Mouse (Mus musculus) 3T3-L1 (cell line): Measurements from ENCODE around the gene Sept11.

ENCODE experiments used
- DNase-seq: peaks from one replicate; pipeline ENCODE4 v3.0.0-alpha.2; 2015; ENCODE audit warnings: low read depth, low spot score

Gene Sept11

DNA sequence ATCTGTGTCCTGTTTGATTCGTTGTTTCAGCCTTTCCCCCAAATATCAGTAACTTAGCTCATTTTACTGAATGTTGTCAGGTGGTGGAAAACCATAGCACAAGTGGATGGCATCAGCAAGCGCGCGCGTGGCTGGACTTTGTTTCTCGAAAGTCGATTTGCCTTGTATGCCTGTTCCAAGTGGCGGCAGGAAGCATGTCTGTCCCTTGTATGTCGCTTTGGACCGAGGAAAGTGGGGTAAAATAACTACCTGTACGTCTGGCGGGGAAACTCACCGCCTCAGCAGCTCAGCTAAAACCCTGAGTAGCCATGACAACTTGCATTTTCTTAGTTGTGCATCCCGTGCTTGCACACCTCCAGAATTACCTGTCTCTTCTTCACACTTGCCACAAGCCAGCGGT is 78.2 kb downstream of the Sept11 start:
- DNase-seq = no peak

DNA sequence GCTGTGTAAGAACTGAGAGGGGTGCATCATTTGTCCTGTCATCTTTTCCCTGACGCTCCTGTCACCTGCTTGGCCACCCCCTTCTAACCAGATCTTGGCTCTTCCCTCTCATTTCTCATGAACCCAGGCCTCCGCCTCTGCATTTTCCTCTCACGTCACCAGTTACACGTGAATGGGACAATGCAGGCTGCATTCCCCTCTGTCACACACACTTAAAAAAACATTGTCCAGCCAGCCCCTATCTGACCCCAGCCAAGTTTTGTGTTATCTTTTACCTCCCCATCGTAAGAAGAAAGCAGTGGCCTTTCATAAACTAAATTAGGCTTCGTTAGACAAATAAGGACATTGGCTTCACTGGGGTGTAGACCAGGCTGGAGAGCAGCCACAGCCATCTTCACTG is 79.3 kb downstream of the Sept11 start:
- no peak for DNase-seq

DNA sequence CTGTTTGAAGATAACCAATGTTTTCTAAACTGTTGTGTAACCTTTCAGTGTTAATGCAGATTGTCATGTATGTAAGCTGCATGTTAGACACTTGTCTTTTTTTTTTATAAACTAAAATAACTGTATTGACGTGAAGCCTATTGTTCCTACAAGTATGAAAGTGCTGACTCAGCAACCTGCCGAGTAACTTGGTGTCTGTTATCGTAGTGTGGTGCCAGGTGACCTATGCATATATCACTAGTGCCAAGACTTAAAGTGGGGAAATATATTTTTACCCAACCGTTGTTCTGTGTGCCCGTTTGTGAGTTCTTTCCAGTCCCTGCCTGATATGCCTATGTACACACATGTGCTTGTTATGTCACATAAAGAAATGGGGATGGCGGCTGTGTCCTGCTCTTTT is 81.4 kb downstream of the Sept11 start:
- no peak for DNase-seq

DNA sequence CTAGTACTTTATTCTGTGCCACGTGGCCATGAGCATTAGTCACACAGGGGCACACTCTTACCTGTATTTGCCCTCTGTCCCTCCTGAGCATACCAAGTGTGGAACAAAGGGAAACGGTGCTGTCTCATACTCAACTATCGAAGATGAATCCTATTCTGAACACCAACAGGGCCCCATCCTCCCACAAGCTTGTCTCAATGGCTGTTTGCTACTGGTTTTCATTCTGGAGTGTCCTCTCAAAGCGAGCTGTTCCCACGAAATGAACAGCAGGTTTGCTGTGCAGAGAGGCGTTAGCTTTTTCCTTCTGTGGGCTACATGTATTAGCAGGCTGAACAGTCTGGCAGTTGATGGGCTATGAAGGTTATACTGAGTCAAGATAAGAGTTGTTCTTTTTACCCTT is 85.4 kb downstream of the Sept11 start:
- DNase-seq = no peak

DNA sequence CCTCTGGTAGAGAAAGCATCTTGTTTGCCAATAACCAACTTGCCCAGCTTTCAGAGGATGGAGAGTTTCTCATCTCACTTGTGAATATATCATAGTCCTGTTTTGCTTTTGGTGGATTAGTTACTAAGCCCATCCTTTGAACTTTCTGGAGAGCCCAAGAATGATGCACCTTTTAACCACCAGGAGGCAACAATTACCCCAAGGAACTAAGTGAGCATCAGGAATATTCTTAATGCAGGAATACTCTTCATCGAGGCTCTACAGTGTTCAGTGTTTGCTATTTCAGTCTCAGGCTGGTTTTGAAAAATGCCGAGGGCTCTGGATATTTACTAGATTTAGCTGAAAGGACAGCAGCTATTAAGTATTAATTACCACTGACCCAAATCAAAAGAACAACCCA is 87.0 kb downstream of the Sept11 start:
- DNase-seq = peak; percentile 59

DNA sequence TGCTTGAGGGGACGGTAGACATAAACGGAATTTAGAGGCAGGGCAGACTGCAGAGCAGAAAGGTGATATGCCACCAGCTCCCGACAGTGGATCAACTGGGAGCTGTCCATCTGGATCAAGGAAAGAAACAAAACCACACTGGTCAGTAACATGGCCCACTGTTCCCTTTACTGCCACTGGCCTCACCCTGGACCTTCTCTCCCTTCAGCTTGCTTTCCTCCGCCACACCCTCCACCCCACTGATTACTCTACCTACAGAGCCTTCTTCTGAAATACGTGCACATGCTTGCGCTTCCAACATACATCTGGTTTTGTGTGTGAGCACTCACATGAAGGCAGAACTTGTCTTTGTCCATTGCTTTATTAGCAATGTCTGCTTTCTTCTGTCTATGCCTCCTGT is 90.1 kb downstream of the Sept11 start:
- no peak for DNase-seq

DNA sequence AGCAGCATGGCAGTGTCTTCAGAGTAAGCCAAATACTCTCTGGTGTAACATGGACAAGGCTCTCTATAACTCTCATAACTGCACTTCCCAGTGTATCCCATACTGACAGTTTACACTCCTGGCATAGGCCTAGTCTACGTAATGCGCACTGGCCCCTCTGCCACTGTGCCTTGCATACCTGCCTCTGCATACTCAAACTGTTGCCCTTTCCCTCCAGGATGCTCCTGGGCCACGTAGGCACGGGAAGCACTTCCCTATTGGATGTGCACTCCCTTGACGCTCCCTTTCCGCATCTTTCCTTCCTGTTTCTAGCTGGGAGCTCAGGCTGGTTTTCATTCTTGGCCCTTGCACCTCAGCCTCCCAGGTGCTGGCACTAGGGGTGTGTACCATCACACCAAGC is 91.3 kb downstream of the Sept11 start:
- no peak for DNase-seq

DNA sequence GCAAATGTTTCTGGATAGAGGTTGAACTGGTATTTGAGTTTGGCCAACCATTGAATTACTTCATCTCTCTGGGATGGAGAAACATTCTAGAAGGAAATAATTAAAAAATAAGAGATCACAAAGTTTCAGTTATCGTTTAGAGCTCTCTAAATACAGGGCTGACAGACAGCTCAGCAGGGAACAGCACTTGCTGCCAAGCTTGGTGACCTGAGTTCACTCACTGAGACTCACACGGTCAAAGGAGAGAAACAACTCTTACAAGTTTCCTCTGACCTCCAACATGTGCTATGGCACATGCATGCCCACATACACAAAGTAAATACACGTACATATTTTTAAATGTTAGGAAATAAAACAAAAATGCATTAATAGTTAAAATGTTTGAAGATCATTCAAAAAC is 96.4 kb downstream of the Sept11 start:
- DNase-seq = no peak

DNA sequence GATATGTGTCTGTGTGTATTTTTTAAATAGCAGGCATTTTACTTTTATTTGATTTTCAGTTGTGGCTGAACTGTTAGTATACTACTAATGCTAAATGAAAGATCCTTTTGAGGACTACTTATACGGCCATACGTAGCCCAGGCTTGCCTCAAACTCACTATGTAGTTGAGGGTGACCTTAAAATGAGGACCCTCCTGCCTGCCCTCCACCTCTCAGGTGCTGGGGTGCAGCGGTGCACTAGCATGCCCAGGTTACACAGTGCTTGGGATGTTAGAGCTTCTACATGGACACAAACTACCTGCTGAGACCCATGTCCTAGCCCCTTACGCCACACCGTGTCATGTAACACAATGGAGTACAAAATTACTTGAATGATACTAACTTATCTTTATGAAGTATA is 97.2 kb downstream of the Sept11 start:
- DNase-seq = no peak

DNA sequence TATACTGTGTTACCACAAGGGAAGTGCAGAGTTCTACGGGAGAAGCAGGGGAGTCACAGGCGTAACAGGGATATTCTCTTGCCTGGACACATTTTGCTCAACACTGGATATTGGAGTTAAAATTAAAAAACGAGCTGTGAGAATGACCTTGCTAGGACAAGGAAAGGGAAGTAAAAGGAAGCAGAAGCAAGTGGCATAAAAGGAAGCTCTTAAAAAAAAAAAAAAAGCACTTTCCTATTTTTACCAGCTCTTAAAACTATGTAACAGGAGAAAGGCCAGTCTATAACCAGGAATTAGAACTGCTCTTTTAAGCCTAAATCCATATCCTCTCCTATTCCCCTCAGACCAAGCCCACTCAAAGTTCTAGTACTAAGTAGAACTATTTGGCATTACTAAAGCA is 105.0 kb downstream of the Sept11 start:
- no peak for DNase-seq

DNA sequence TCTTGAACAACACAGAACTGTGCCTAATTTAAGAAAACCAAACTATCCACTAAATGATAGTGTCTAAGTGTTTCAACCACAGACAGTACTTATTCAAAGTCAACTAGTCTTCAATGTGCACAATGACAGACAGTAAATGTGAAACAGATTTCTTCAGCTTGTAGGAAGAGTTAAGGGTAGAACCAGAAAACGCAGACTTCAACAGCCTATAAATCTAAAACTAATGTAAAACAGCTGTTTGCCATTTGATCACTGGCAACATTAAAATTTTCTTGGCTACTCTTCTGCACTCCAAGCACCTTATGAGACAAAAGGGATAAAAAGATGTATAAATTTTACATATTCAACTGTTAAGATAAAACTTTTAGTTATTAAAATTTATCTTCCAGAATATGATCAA is 107.9 kb downstream of the Sept11 start:
- DNase-seq = peak; percentile 61

DNA sequence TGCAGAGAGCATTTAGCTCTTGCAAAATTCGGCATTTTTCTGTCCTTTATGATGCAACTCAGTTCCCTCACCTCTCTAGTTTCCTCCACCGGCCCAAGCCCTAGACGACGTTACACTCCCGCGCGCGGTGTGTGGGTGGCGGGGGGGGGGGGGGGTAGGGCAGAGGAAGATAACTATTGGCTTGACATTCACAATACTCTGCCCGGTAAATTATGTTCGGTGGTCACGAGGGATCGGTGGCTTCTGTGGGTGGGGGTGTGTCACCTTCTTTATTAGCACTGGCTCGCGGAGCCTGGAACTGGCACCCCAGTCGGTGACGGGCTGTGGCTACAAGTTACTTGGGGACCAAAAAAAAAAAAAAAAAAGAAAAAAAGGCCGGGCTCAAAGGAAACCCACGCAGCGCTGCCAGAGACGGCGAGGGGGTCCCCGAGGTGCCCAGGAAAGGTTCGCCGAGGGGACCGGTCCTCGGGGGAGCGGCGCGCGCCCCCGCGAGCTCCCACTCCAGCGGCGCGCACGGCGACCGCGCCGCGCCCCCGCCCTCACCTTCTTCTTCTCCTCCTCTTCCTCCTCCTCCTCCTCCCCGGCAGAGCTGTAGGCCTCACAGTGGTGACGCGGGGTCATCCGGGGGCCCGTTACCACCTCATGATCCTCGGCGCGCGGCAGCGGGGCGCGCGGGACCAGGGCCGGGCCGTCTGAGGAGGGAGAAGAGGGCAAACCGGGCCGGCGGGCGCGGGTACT is 112.3 kb downstream of the Sept11 start:
- peak; percentile 50 for DNase-seq

DNA sequence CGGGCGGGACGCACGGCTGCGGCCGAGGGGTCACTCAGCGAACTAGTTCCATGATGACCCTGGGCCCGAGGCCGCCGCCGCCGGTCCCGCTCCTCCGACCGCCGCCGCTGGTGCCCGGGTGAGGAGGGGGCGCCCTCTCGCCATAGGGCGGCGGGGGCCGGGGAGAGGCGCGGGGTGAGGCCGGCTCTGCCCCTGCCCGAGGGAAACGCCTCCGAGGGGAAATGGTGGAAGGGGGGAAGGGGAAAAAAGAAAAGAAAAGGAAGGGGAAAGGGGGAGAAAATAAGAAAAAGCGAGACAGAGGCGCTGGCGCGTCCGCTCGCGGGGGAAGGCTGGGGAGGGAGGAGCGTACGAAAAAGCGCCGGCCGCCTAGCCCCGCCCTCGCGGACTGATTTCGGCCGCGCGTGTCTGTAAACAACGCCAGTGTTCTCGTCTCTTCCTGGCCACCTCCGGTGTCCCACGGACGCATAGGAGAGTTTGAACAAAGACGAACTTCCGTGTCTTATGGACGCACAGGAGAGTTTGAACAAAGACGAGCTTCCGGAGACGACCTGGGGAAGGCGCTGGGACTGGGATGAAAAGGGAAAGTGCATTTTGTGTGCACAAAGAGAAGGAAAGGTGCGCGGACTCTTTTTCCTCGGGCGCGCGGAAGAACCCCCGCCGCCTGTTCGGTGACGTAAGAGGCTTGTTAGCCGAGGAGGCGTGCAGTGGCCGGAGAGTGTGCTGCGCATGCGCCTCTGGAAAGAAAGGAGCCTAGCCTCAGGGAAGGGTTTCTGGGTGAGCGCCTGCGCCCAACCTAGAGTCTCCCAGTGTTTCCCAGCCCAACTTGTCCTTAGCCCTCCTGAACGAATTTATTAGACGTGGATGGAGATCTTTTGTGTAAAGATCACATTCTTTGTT is 113.1 kb downstream of the Sept11 start, which contains the start of the genes Ccni and 2010109A12Rik:
TSS of gene Ccni (minus strand) at position 387 of the 897 bp plus-strand sequence.
TSS of gene 2010109A12Rik (plus strand) at position 410 of the 897 bp plus-strand sequence.
- peak; percentile 98 for DNase-seq

DNA sequence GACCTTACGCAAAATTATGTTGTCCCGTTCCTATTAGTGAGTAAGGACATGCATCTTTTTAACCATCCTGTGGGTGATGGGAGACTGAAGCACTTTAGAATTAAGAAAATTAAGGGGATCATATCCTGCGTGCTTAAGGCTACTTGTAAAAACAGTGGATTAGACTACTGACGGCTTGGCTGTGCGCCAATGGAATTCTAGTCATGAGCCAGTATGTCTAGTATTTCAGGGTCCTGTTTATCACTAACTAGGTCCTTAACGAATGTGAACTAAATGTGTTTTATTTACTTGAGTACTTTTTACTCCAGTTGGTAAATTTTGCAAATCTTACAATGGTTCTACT is 113.7 kb downstream of the Sept11 start:
- no peak for DNase-seq

DNA sequence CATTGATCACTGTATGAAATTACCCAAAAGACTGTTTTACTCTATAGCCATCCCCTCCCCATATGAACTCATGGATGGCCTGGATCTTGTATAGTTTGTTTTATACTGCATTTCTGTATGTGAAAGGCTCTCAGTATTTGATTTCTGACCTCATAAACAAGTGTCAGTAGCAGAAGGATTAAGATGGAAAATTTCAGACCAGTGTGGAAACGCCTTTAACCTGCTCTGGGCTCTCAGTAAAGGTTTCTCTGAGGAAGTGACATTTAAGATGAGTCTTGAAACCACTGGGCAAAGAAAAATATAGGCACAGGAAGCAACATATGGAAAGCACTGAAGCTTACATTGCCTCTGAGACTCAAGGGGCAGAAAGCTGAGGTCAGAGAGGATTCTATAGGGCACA is 114.3 kb downstream of the Sept11 start:
- no peak for DNase-seq

DNA sequence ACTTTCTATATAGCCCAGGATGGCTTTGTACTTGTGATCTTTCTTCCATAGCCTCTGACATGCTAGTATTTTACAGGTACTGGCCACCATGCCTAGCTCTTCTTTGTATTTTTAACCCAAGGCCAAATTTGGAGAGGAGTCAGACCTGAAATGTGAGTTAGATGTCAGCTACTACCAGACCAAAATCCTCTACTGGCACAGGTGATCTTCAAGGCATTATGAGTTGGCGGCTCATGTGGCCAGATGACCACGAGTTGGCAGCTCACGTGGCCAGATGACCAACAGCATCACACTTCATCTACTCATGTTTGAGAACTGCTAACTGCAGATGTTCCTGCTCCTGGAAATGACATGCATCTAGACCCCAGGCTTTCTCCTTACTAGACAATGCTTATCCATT is 125.1 kb downstream of the Sept11 start:
- no peak for DNase-seq

DNA sequence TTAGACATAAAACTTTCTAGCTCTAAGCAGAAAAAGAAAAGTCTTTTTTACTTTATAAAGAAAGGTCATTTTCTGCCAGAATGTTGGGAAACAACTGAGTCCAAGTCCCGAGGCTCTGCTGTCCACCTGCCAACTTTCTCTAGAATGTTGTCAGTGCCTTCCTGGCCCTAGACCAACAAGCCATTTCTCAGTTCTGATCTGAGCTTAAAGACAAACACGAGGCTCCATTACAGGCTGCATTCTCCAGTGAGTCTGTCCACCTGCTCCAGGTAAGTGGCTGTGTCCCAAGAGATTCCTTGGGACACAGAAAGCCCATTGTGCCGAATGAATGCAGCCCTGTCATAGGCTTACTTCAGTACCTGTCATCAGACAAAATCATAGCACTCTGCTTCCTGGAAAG is 128.4 kb downstream of the Sept11 start:
- peak; percentile 64 for DNase-seq

DNA sequence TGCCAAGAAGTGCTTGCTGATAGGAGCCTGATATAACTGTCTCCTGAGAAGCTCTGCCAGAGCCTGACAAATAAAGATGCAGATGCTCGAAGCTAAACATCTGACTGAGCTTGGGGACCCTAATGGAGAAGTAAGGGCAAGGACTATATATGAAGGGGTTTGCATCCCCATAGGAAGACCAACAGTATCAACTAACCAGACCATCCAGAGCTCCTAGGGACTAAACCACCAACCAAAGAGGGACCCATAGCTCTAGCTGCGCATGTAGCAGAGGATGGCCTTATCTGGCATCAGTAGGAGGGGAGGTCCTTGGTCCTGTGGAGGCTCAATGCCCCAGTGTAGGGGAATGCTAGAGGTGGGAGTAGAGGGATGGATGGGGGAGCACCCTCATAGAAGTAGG is 131.3 kb downstream of the Sept11 start:
- DNase-seq = no peak
